Mouse (Mus musculus): ENCODE measurements around the gene Atad3a. TPM values are rescaled to one million over a fixed set of nuclear protein-coding genes. Genes with fewer than 3 reads are reported as not detected.
A peak's percentile ranks its signal among the peaks of the same experiment; 100 is the strongest.

Atad3a gene
- polyA plus RNA-seq, 1 experiment from 2014 or later = 102 TPM

- peaks cover 30% of the 10 kb centered on the region for H3K4me1 ChIP-seq (ENCODE audit: insufficient read depth)
Observed at GRCm38 (mm10) chr4:155774971-155775740, 14.3 kb upstream of the Atad3a start.

GRCm38 (mm10) chr4:155774280-155774754, 13.4 kb upstream of the Atad3a start, which contains the start of gene Vwa1:
Gene Vwa1 (minus strand): TSS chr4:155774698.
- DNase-seq (peak; percentile 94), ATAC-seq (ENCODE audit: insufficient read depth) (peak; percentile 73)
- H3K4me1 ChIP-seq (ENCODE audit: insufficient read depth) = peaks cover 32% of the 10 kb centered on the region
- no peaks in the 10 kb centered on the region for H3K36me3 ChIP-seq (ENCODE audit: insufficient read depth)
- H3K27me3 ChIP-seq (ENCODE audit: insufficient read depth, low read length) = peaks cover 14% of the 10 kb centered on the region
- H3K9ac ChIP-seq = no peak within 1 kb of the TSS
- H3K4me2 ChIP-seq = peak within 1 kb of the TSS; percentile 73
- peak within 1 kb of the TSS; percentile 69 for H3K27ac ChIP-seq (ENCODE audit: low read depth)
- peak within 1 kb of the TSS; percentile 36 for H3K4me3 ChIP-seq (ENCODE audit: low read depth, low read length)
- TF ChIP-seq CTCF (IDR thresholded peaks at IDR 0.05; ENCODE audit: low read depth) = no peak
- WGBS = under 1% methylated on average over 35 of the region's 35 CpGs
- no peaks in the 10 kb centered on the region for H3K9me3 ChIP-seq (ENCODE audit: low read depth, low read length)

More at GRCm38 (mm10) chr4:155774971-155775740, 14.3 kb upstream of the Atad3a start:
- H3K36me3 ChIP-seq (ENCODE audit: insufficient read depth) = no peaks in the 10 kb centered on the region
- ATAC-seq (ENCODE audit: insufficient read depth) (0 out of 2 replicates have a peak, but pooled peaks have one; percentile 7), DNase-seq (peak; percentile 73)
- WGBS = 32% methylated on average over 9 of the region's 9 CpGs
- H3K4me3 ChIP-seq (ENCODE audit: low read depth, low read length) = peak overlapping the region; percentile 36
- TF ChIP-seq CTCF (IDR thresholded peaks at IDR 0.05; ENCODE audit: low read depth) = no peak
- peak overlapping the region; percentile 73 for H3K4me2 ChIP-seq
- H3K9ac ChIP-seq = no peak overlapping the region
- H3K27ac ChIP-seq (ENCODE audit: low read depth) = peak overlapping the region; percentile 69
- H3K9me3 ChIP-seq (ENCODE audit: low read depth, low read length) = no peaks in the 10 kb centered on the region
- peaks cover 14% of the 10 kb centered on the region for H3K27me3 ChIP-seq (ENCODE audit: insufficient read depth, low read length)

- Histone ChIP-seq H3K27me3 (ENCODE audit: insufficient read depth, low read length) (peaks cover 14% of the 10 kb centered on the region), H3K36me3 (ENCODE audit: insufficient read depth) (no peaks in the 10 kb centered on the region), H3K4me1 (ENCODE audit: insufficient read depth) (peaks cover 32% of the 10 kb centered on the region), H3K9me3 (ENCODE audit: low read depth, low read length) (no peaks in the 10 kb centered on the region), H3K9ac (no peak overlapping the region), H3K4me2 (peak overlapping the region; percentile 73), H3K4me3 (ENCODE audit: low read depth, low read length) (peak overlapping the region; percentile 36), H3K27ac (ENCODE audit: low read depth) (no peak overlapping the region)
- TF ChIP-seq CTCF (IDR thresholded peaks at IDR 0.05; ENCODE audit: low read depth) = no peak
- DNase-seq (peak; percentile 22), ATAC-seq (ENCODE audit: insufficient read depth) (no peak)
- WGBS = 29% methylated on average over 5 of the region's 5 CpGs
Observed at GRCm38 (mm10) chr4:155773335-155774078, 12.6 kb upstream of the Atad3a start.

- 87% methylated on average over 13 of the region's 13 CpGs for WGBS
- Histone ChIP-seq H3K36me3 (ENCODE audit: insufficient read depth) (no peaks in the 10 kb centered on the region), H3K9me3 (ENCODE audit: low read depth, low read length) (no peaks in the 10 kb centered on the region), H3K27ac (ENCODE audit: low read depth) (no peak overlapping the region), H3K27me3 (ENCODE audit: insufficient read depth, low read length) (peaks cover 14% of the 10 kb centered on the region), H3K9ac (no peak overlapping the region), H3K4me3 (ENCODE audit: low read depth, low read length) (no peak overlapping the region), H3K4me1 (ENCODE audit: insufficient read depth) (peaks cover 29% of the 10 kb centered on the region), H3K4me2 (no peak overlapping the region)
- no peak for ATAC-seq (ENCODE audit: insufficient read depth)
- no peak for TF ChIP-seq CTCF (IDR thresholded peaks at IDR 0.05; ENCODE audit: low read depth)
- no peak for DNase-seq
Observed at GRCm38 (mm10) chr4:155772786-155773185, 11.9 kb upstream of the Atad3a start.

GRCm38 (mm10) chr4:155771706-155772105, 10.8 kb upstream of the Atad3a start:
- 58% methylated on average over 2 of the region's 2 CpGs for WGBS
- DNase-seq = no peak

GRCm38 (mm10) chr4:155770626-155771025, 9.7 kb upstream of the Atad3a start:
- no peak for DNase-seq
- H3K27me3 ChIP-seq (ENCODE audit: insufficient read depth, low read length) = peaks cover 14% of the 10 kb centered on the region
- WGBS = 35% methylated on average over 24 of the region's 24 CpGs
- no peak overlapping the region for H3K27ac ChIP-seq (ENCODE audit: low read depth)
- H3K9ac ChIP-seq = peak overlapping the region; percentile 79
- H3K4me2 ChIP-seq = peak overlapping the region; percentile 81
- H3K4me1 ChIP-seq (ENCODE audit: insufficient read depth) = peaks cover 14% of the 10 kb centered on the region
- peak overlapping the region; percentile 53 for H3K4me3 ChIP-seq (ENCODE audit: low read depth, low read length)
- no peak for TF ChIP-seq CTCF (IDR thresholded peaks at IDR 0.05; ENCODE audit: low read depth)
- peak; percentile 12 for ATAC-seq (ENCODE audit: insufficient read depth)
- H3K9me3 ChIP-seq (ENCODE audit: low read depth, low read length) = no peaks in the 10 kb centered on the region
- H3K36me3 ChIP-seq (ENCODE audit: insufficient read depth) = no peaks in the 10 kb centered on the region

More at GRCm38 (mm10) chr4:155771706-155772105, 10.8 kb upstream of the Atad3a start:
- H3K36me3 ChIP-seq (ENCODE audit: insufficient read depth) = no peaks in the 10 kb centered on the region
- peaks cover 14% of the 10 kb centered on the region for H3K27me3 ChIP-seq (ENCODE audit: insufficient read depth, low read length)
- H3K9ac ChIP-seq = no peak overlapping the region
- no peak overlapping the region for H3K27ac ChIP-seq (ENCODE audit: low read depth)
- no peak overlapping the region for H3K4me3 ChIP-seq (ENCODE audit: low read depth, low read length)
- no peaks in the 10 kb centered on the region for H3K9me3 ChIP-seq (ENCODE audit: low read depth, low read length)
- TF ChIP-seq CTCF (IDR thresholded peaks at IDR 0.05; ENCODE audit: low read depth) = no peak
- no peak overlapping the region for H3K4me2 ChIP-seq
- ATAC-seq (ENCODE audit: insufficient read depth) = no peak
- H3K4me1 ChIP-seq (ENCODE audit: insufficient read depth) = peaks cover 21% of the 10 kb centered on the region

Measured in lung, embryonic 14.5 days (tissue).